Mouse (Mus musculus): ENCODE results near the gene Emp3. TPM values are rescaled to one million over a fixed set of nuclear protein-coding genes. Genes with fewer than 3 reads are reported as not detected.

Emp3 gene
- polyA plus RNA-seq, 1 experiment from 2014 or later = 45.0 TPM

DNA sequence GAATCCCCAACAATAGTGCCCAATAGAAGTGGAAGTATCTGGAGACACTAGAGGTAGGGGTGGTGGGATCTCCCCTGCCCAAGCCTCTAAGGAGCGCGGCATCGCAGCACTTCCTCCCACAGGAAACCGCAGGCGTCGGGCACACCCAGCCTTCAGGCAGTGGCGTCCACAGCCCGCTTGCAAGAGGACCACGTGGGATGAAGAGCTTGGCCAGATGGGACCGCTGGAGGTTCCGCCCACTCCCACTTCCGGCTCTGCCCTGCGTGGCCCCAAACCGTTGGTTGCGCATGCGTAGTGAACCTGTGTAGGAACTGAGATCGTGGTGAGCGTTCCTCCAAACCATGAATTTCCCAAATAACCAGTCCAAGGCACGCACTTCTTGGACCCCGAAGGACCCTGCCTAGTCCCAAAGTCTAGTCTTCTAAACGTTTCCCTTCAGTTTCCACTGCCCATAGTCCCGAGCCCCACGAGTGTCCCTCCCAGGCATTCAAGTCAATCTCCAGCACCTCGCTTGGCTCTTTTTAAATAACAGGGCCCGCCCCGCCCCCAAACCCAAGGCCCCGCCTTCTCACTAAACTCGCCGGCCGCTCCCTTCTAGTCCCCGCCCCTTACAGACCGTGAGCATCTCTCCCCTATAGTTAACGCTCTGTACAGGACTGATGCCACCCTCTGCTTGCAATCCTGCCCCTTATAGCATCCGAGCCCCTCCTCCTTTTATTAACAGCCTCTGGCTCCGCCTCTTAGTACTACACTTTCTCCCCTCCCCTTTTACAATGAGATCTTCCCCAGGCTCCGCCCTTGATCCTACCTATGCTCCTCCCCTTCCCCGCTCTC, 1.9 kb upstream of the Emp3 start:
- peaks cover 47% of the 10 kb centered on the region for H3K4me1 ChIP-seq
- WGBS = 1% methylated on average over 37 of the region's 37 CpGs

DNA sequence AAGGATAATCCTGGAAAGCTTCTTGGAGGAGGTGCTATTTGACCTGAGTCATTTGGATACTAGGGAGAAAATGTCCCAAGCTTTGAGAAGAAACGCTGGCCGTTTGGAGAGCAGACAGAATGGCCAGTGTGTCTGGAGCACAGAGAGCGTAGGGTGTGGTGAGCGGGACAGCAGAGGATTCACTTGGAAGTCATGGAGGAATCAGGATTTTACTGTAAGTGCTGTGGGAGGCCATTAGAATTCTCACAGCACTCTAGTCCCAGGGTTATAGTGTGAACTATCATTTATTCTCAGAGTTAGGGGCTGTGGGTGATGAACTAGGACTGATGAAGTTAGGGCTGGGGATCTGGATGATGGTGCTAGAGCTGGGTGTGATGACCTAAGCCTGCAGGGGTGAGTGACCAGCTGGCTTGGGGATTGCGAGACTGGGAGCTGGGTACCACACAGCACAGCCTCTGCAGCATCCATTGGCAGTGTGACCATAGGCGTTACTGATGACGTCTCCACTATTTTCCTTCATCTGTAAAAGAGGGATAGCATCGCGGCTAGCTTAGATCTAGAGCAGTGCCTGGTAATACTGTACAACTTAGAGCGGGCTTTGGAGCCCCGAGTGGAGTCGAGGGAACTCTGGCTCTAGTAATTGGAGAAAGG, 871 bp upstream of the Emp3 start:
- WGBS = 87% methylated on average over 12 of the region's 12 CpGs
- Histone ChIP-seq H3K4me3 (no peak overlapping the region), H3K9me3 (no peaks in the 10 kb centered on the region), H3K4me1 (peaks cover 58% of the 10 kb centered on the region), H3K36me3 (0 out of 2 replicates have a peak, but pooled peaks cover under 1% of the 10 kb centered on the region), H3K27me3 (ENCODE audit: insufficient read depth, poor library complexity, severe bottlenecking) (peaks cover 29% of the 10 kb centered on the region), H3K27ac (peak overlapping the region; percentile 85)
- no peak for DNase-seq (ENCODE audit: low spot score)

More for the DNA sequence above, 1.9 kb upstream of the Emp3 start:
- peak overlapping the region; percentile 57 for H3K4me3 ChIP-seq
- 0 out of 2 replicates have a peak, but pooled peaks cover 8% of the 10 kb centered on the region for H3K36me3 ChIP-seq
- peak; percentile 98 for DNase-seq (ENCODE audit: low spot score)
- no peaks in the 10 kb centered on the region for H3K9me3 ChIP-seq
- peaks cover 36% of the 10 kb centered on the region for H3K27me3 ChIP-seq (ENCODE audit: insufficient read depth, poor library complexity, severe bottlenecking)
- H3K27ac ChIP-seq = peak overlapping the region; percentile 85

DNA sequence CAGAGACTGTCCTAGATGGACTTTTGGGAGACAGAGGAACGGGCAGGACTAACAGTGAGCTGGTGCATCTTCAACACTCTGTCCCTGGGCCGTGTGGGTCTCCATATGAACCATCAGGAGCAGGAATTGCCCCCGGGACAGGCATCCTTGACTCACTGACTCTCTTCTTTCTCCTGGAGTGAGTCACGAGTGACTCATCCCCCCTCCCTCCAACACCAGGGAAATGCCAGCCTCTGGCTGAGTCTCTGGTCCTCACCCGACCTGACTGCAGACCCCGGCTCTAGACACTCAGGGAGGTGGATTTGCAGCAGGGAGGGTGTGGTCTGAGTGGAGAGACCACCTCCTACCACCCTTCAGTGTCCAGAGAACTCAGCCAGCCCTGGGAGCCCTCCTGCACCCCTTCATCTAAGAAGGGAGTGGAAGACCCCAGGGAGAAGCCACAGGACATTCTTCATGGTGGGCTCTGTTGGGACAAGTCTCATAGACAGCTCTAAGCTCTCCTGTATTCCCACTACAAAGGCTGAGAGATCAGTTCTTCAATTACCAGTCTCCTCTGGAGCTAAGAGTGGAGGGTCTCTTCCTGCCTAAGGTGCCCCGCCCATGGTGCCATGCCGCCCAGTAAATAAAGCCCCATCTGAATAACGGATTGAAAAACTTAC, 492 bp downstream of the Emp3 start:
- Histone ChIP-seq H3K4me1 (peaks cover 70% of the 10 kb centered on the region), H3K27ac (peak overlapping the region; percentile 79), H3K4me3 (peak overlapping the region; percentile 45), H3K9me3 (no peaks in the 10 kb centered on the region), H3K27me3 (ENCODE audit: insufficient read depth, poor library complexity, severe bottlenecking) (peaks cover 27% of the 10 kb centered on the region; the same call in 1 of the 2 replicates), H3K36me3 (no peaks in the 10 kb centered on the region)
- WGBS = 33% methylated on average over 9 of the region's 9 CpGs
- DNase-seq (ENCODE audit: low spot score) = no peak

DNA sequence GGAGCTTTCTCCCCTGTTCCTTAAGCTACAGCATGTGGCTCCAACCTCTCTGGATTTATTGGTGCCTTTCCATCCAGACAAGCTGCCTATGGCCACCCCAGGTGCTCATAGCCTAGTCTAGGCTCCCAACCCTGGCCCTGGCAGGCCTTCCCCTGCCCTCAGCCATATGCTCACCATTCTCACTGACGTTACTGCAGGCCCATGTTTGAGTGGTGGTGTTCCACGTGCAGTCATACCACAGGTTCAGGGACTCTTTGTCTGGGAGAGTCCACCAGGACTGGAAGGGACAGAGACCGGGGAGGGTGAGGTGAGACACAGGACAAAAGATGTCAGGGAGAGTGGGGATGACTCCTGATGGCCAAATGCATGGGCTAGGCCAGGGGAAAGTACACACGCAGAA, 1.4 kb downstream of the Emp3 start:
- no peaks in the 10 kb centered on the region for H3K9me3 ChIP-seq
- H3K4me1 ChIP-seq = peaks cover 70% of the 10 kb centered on the region
- no peaks in the 10 kb centered on the region for H3K36me3 ChIP-seq
- peak overlapping the region; percentile 53 for H3K27ac ChIP-seq
- peak overlapping the region; percentile 45; the same call in 1 of the 2 replicates for H3K4me3 ChIP-seq
- 85% methylated on average over 4 of the region's 4 CpGs for WGBS
- DNase-seq (ENCODE audit: low spot score) = no peak
- peaks cover 27% of the 10 kb centered on the region; the same call in 1 of the 2 replicates for H3K27me3 ChIP-seq (ENCODE audit: insufficient read depth, poor library complexity, severe bottlenecking)

DNA sequence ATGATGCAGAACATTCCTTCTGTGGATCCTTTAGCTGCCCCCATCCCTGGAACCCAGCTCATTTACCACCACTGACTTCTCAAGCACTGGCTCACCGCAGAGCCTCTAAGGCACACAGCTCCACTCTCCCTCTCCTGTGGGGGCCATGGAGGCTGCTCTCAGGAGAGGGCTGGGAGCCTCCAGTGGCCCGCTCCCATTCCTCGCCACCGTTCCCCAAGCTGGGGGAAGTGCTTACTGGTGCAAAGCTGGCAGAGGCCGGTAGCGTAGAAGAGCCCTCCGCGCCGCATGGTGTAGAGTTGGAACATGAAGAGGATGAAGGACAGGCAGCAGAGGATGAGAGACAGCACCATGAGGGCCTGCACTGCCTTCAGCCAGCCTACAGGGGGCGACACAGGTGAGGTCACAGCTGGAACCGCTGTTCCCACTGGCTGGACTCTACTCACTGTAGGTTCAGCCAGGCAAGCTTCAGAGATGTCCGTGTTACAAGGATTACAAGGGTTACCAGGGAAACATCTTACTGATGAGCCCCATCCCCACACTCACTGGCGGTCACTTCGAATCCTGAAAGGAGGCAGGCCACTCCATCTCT, 2.0 kb downstream of the Emp3 start:
- 60% methylated on average over 14 of the region's 14 CpGs for WGBS
- Histone ChIP-seq H3K27me3 (ENCODE audit: insufficient read depth, poor library complexity, severe bottlenecking) (peaks cover 27% of the 10 kb centered on the region; the same call in 1 of the 2 replicates), H3K4me1 (peaks cover 64% of the 10 kb centered on the region), H3K36me3 (no peaks in the 10 kb centered on the region), H3K27ac (0 out of 2 replicates have a peak overlapping the region, but pooled peaks have one; percentile 53), H3K9me3 (no peaks in the 10 kb centered on the region), H3K4me3 (no peak overlapping the region)
- DNase-seq (ENCODE audit: low spot score) = no peak

DNA sequence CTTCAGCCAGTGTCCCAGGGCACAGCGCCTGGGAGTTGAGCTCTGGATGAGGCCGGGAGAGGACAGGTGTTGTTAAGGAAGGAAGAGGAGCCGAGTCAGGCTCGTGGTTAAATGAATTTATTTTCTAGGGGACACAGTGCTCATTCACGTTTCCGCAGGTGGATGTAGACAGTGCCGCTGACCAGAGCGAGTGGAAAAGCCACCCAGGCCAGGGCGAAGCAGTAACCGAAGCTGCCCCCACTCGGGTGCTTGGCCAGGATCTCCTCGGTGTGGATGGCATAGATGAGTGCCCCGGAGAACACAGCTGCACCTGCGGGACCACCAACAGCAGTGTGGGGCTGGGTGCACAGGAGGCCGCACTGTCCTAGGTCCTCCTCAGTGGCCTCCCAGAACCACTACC, 3.3 kb downstream of the Emp3 start:
- peaks cover 54% of the 10 kb centered on the region for H3K4me1 ChIP-seq
- 82% methylated on average over 15 of the region's 15 CpGs for WGBS
- peaks cover 27% of the 10 kb centered on the region; the same call in 1 of the 2 replicates for H3K27me3 ChIP-seq (ENCODE audit: insufficient read depth, poor library complexity, severe bottlenecking)
- H3K36me3 ChIP-seq = 0 out of 2 replicates have a peak, but pooled peaks cover 3% of the 10 kb centered on the region
- no peaks in the 10 kb centered on the region for H3K9me3 ChIP-seq
- DNase-seq (ENCODE audit: low spot score) = peak; percentile 65
- H3K27ac ChIP-seq = 0 out of 2 replicates have a peak overlapping the region, but pooled peaks have one; percentile 74
- H3K4me3 ChIP-seq = no peak overlapping the region

DNA sequence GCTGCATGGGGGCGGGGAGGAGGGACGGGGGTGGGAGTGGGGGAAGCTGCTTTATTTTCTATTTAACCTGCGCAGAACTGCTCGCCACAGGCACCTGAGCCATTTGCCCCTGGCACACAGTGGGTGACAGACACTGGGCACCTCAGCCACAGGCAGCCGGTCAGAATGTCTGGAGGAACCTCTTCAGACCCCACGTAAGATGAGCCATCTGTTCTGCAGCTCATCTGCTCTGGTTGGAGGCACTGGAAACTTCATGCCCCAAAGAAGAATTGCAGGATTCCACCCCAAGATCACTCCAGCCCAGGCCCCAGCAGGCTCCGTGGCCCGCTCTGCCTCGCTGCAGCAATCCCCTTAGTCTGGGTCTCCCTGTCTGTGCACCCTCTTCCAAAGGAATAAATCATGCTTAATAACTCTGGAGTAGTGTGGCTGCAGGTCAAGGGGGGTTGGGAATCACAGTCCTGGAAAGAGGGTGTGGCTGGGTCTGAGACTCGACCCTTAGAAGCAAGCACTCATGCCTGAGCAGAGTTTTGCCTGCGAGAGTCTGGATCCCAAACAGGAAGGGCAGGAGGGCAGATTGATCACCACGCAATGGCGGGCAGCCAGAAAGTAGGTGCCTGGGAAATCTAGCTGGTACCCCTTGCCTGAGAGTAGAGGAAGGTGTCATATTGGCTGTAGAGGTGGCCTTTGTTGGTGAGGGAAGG, 4.0 kb downstream of the Emp3 start:
- WGBS = 32% methylated on average over 13 of the region's 13 CpGs
- H3K4me3 ChIP-seq = peak overlapping the region; percentile 50
- 0 out of 2 replicates have a peak, but pooled peaks cover 5% of the 10 kb centered on the region for H3K36me3 ChIP-seq
- peaks cover 47% of the 10 kb centered on the region for H3K4me1 ChIP-seq
- H3K27me3 ChIP-seq (ENCODE audit: insufficient read depth, poor library complexity, severe bottlenecking) = peaks cover 27% of the 10 kb centered on the region; the same call in 1 of the 2 replicates
- no peak for DNase-seq (ENCODE audit: low spot score)
- peak overlapping the region; percentile 74 for H3K27ac ChIP-seq
- no peaks in the 10 kb centered on the region for H3K9me3 ChIP-seq

DNA sequence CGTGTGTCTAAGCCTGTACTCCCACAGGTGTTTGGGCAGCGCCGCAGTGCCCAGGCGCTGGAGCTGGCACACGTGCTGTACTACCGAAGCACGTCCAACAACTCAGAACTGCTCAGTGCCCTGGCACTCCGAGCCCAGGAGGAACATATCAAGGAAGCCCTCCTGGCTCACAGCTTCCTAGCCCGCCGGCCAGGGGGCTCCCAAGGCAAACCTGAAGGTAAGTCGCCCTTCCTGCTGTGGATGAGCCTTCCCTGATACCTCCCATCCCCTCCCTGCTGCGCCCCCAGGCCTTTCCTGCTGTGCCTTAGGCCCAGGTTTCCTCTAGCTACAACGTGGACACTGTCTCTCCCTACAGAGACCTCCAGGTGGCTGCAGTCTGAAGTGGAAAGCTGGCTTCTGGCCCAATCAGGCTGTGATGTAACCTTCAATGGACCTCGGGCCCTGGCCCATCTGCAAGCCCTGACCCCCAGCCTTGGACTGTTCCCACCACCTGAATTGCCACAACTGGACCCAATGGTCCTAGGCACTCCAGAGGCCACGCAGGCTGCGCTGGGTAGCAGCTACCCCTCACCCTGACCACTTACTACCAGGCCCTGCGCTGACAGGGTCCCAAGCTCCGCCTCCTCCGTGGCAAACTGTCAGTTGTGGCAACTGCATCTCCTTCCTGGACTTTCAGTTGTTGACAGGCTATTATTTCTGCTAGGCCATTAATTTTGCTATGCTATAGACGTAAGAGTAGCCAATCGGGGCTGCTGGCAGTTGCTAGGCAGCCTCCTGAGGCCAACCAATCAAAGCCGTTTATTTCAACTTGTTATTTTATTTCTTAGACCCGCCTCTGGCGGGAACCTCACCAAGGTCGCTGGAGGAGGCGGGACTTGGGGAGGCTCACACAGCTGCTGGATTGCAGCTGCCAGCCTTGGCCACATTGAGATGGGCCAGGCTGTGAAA, 4.9 kb downstream of the Emp3 start:
- peaks cover 44% of the 10 kb centered on the region for H3K4me1 ChIP-seq
- WGBS = 36% methylated on average over 26 of the region's 26 CpGs
- DNase-seq (ENCODE audit: low spot score) = peak; percentile 81

DNA sequence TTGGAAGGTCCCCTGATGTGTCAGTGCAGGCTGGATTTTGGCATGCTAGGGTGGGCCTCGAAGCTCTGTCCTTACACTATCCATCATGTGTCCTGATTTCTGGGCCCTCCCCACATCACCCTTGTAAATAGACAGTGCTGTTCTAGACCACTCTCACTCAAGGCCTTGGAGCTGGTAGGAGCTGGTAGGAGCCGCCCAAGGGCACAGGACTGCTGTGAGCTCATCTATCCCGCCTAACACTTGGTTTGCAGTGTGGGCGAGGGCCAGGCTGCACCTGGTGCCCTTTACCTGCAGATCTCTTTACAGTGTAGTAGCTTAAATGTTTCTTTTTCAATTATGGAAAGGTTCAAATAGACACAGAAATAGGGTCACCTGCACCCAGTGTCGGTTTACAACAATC, 6.2 kb downstream of the Emp3 start:
- Histone ChIP-seq H3K36me3 (peaks cover 21% of the 10 kb centered on the region), H3K4me1 (peaks cover 32% of the 10 kb centered on the region), H3K27ac (no peak overlapping the region), H3K9me3 (no peaks in the 10 kb centered on the region), H3K4me3 (no peak overlapping the region), H3K27me3 (ENCODE audit: insufficient read depth, poor library complexity, severe bottlenecking) (peaks cover 16% of the 10 kb centered on the region; the same call in 1 of the 2 replicates)
- WGBS = 86% methylated on average over 5 of the region's 5 CpGs
- no peak for DNase-seq (ENCODE audit: low spot score)

More for the DNA sequence above, 4.9 kb downstream of the Emp3 start:
- H3K27ac ChIP-seq = peak overlapping the region; percentile 74
- H3K4me3 ChIP-seq = peak overlapping the region; percentile 50
- peaks cover 27% of the 10 kb centered on the region; the same call in 1 of the 2 replicates for H3K27me3 ChIP-seq (ENCODE audit: insufficient read depth, poor library complexity, severe bottlenecking)
- H3K9me3 ChIP-seq = no peaks in the 10 kb centered on the region
- H3K36me3 ChIP-seq = 0 out of 2 replicates have a peak, but pooled peaks cover 8% of the 10 kb centered on the region

DNA sequence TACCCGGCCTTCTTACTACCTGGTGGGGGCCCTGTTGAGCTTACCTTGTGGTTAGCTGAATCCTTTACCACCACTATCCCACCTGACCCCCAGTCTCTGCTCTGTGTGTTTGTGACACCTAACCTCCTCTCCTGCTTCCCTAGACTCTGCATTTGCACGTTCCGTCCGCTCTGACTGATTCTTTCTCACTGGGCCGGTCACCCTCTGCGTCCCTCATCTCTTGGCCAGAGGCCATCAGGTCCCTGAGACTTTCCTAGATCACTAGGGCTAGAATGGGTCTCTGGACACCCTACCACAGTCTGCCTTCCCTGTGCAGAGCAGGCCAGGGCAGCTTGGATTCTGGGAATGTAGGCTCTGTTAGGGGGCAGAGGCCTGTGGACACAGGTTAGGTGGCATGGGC, 7.1 kb downstream of the Emp3 start:
- peaks cover 25% of the 10 kb centered on the region for H3K4me1 ChIP-seq
- no peak for DNase-seq (ENCODE audit: low spot score)
- 0 out of 2 replicates have a peak, but pooled peaks cover 6% of the 10 kb centered on the region for H3K27me3 ChIP-seq (ENCODE audit: insufficient read depth, poor library complexity, severe bottlenecking)
- H3K36me3 ChIP-seq = peaks cover 31% of the 10 kb centered on the region
- H3K9me3 ChIP-seq = no peaks in the 10 kb centered on the region
- H3K4me3 ChIP-seq = no peak overlapping the region
- 89% methylated on average over 6 of the region's 6 CpGs for WGBS
- no peak overlapping the region; the same call in 1 of the 2 replicates for H3K27ac ChIP-seq

DNA sequence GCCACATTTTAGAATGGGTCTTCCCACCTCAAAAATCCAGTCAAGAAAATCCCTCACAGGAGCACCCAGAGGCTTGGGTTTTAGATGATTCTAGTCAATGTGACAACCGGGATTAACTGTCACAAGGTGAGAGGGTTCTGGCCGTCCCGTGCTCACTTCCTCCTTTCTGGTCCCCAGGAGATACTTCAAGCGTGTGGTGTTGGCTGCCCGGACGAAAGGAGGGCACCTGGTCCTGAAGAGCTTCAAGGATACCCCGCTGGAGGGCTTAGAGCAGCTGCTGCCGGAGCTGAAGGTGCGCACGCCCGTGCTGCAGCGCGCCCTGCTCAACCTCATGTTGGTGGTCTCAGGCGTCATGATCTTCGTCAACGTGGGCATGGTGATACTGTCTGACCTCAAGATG, 12.1 kb downstream of the Emp3 start:
- WGBS = 89% methylated on average over 16 of the region's 16 CpGs
- no peaks in the 10 kb centered on the region for H3K27me3 ChIP-seq (ENCODE audit: insufficient read depth, poor library complexity, severe bottlenecking)
- H3K4me3 ChIP-seq = no peak overlapping the region
- H3K4me1 ChIP-seq = no peaks in the 10 kb centered on the region
- H3K36me3 ChIP-seq = peaks cover 48% of the 10 kb centered on the region
- H3K27ac ChIP-seq = no peak overlapping the region
- peak; percentile 74 for DNase-seq (ENCODE audit: low spot score)
- H3K9me3 ChIP-seq = no peaks in the 10 kb centered on the region
